In the genomic region with DNA sequence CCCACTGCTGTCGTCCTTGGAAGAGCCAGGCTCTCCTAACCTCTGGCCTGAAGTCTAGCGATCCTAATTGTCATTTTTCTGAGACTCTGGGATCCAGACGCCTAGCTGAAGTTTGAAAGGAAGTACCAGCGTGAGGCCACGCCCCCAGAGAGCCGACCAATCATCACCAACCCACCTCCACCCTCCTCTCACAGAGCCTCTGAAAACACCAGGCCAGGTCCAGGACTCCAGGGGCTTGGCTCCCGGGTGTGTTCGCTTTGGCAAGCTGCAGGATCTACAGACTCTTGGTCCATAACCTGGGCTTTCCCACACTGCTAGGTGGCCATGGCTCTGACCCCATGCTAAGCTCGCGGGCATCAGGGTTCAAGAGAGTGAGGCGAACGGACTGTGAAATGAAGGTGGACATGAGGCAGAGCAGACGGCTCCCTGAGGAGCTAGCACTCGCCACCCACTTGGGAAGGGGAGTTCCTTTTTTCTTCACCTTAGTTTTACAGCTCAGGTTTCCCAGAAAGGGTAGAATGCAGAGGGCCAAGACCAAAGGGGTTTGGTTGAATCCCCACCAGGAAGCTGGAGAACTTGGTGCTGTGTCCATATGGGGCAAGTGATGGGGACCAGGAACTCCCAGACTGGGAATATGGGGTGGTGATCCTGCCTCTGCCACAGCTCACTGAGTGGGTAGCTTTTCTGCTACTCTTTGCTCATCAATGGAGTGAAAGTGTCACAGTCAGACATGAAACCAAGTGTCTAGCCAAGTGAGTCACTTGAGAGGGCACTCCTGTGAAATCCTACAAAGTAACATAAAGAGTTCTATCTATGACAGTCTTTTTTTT, we compare ENCODE assay signal across 8 mouse cellular contexts. TPM values are rescaled to one million over a fixed set of nuclear protein-coding genes. Genes with fewer than 3 reads are reported as not detected.
DNase-seq lines count a peak whose midpoint lies in the region; ATAC-seq lines count a peak whose summit lies in the region.

No protein-coding gene starts in this region.

- peak; percentile 65; the same call in 1 of the 2 replicates for ATAC-seq in frontal cortex, adult (ENCODE audit: low TSS enrichment)
- ATAC-seq in intestine, embryonic 16.5 days: peak; percentile 98
- ATAC-seq in liver, embryonic 15.5 days (ENCODE audit: insufficient read depth): peak; percentile 90

- no peaks in the 10 kb centered on the region for H3K36me3 ChIP-seq in intestine, embryonic 16.5 days (ENCODE audit: control insufficient read depth, insufficient read depth, low read length)
- H3K36me3 ChIP-seq in liver, embryonic 15.5 days (replicated peaks): no peaks in the 10 kb centered on the region

- no peaks in the 10 kb centered on the region for H3K9me3 ChIP-seq in intestine, embryonic 16.5 days (ENCODE audit: control insufficient read depth, low read length)
- H3K9me3 ChIP-seq in liver, embryonic 15.5 days (replicated peaks): no peaks in the 10 kb centered on the region

- H3K4me3 ChIP-seq in intestine, embryonic 16.5 days (ENCODE audit: low read length): peak overlapping the region; percentile 48
- peak overlapping the region; percentile 49 for H3K4me3 ChIP-seq in liver, embryonic 15.5 days (replicated peaks)

- DNase-seq in frontal cortex, postnatal 14 days (ENCODE audit: low spot score in 2 of 2): no peak
- DNase-seq in embryo, embryonic 11 days: peak; percentile 78
- DNase-seq in heart, adult 11 months: peak; percentile 99
- peak; percentile 56 for DNase-seq in neural tube, embryonic 10.5 days (ENCODE audit: extremely low spot score, low spot score)
- peak; percentile 56 to 66 for DNase-seq in thymus, adult 18-20 months

- H3K9ac ChIP-seq in intestine, embryonic 16.5 days (ENCODE audit: low read depth, low read length): peak overlapping the region; percentile 69
- peak overlapping the region; percentile 51 for H3K9ac ChIP-seq in liver, embryonic 15.5 days

- no peak overlapping the region for H3K27ac ChIP-seq in intestine, embryonic 16.5 days (ENCODE audit: low read length)
- 0 out of 2 replicates have a peak overlapping the region, but pooled peaks have one; percentile 20 for H3K27ac ChIP-seq in liver, embryonic 15.5 days (replicated peaks)

- H3K4me1 ChIP-seq in intestine, embryonic 16.5 days (ENCODE audit: control insufficient read depth, insufficient read depth, low read length): peaks cover 5% of the 10 kb centered on the region; the same call in 1 of the 2 replicates
- peaks cover 9% of the 10 kb centered on the region for H3K4me1 ChIP-seq in liver, embryonic 15.5 days (replicated peaks)

- no peaks in the 10 kb centered on the region for H3K27me3 ChIP-seq in intestine, embryonic 16.5 days (replicated peaks; ENCODE audit: control insufficient read depth, insufficient read depth, low read length)
- H3K27me3 ChIP-seq in liver, embryonic 15.5 days: no peaks in the 10 kb centered on the region

- WGBS in intestine, embryonic 16.5 days: 4% methylated on average over 14 of the region's 14 CpGs
- WGBS in liver, embryonic 15.5 days (ENCODE audit: insufficient replicate concordance): 7% methylated on average over 14 of the region's 14 CpGs

- peak overlapping the region; percentile 77 for H3K4me2 ChIP-seq in intestine, embryonic 16.5 days (ENCODE audit: low read depth, low read length)
- peak overlapping the region; percentile 77 for H3K4me2 ChIP-seq in liver, embryonic 15.5 days

RNA-seq across cellular contexts. Expression of a gene that starts 12.2 kb away (rescaled TPM):
- 12.8 and 14.4 TPM in 2 replicates for polyA plus RNA-seq in intestine, embryonic 16.5 days (2015; fragmentation: Nextera tagmentation; extraction: Ambion mirVana)
- polyA plus RNA-seq in liver, embryonic 15.5 days (2015; fragmentation: Nextera tagmentation; extraction: Ambion mirVana): 7.8 and 8.0 TPM in 2 replicates

Comparison
In these comparisons a context has a peak if more than half of its experiments do, and no peak if none do; other contexts are left out.
1. DNase-seq: peak in embryo, embryonic 11 days (single experiment), heart, adult 11 months (single experiment), neural tube, embryonic 10.5 days (single experiment) and thymus, adult 18-20 months (2 of 2); none in frontal cortex, postnatal 14 days (0 of 2).
2. Peak in every context shown above with its lines, with median percentiles within 50 percentile points of each other: ATAC-seq.